Mouse (Mus musculus) E14TG2a.4 (cell line): ENCODE measurements around the gene Galnt10.
A peak's percentile ranks its signal among the peaks of the same experiment; 100 is the strongest.

ENCODE experiments used
- H3K27me3 ChIP-seq: 2 replicates; pipeline ENCODE4 v1.6.1; 2014; ENCODE audit warnings: low read length, control low read depth; ENCODE audit not compliant: insufficient read depth
- H3K36me3 ChIP-seq: 2 replicates; pipeline ENCODE4 v1.6.1; 2014; ENCODE audit warnings: low read length, control low read depth; ENCODE audit not compliant: insufficient read depth
- H3K4me1 ChIP-seq: replicated peaks from 2 replicates; pipeline ENCODE4 v1.6.1; 2014; ENCODE audit warnings: low read depth, low read length, control low read depth
- H3K4me3 ChIP-seq: replicated peaks from 2 replicates; pipeline ENCODE4 v1.5.1; 2014; ENCODE audit warnings: mild to moderate bottlenecking, low read length
- H3K9me3 ChIP-seq: 2 replicates; pipeline ENCODE4 v1.6.1; 2014; ENCODE audit warnings: low read length, control low read depth
- CTCF ChIP-seq: conservative IDR thresholded peaks from 2 replicates; pipeline ENCODE4 v1.5.1; 2014; ENCODE audit warnings: low read length
- NANOG ChIP-seq: IDR thresholded peaks from 2 replicates; pipeline ENCODE4 v1.6.1; 2014; ENCODE audit warnings: borderline replicate concordance, low read length, mixed read lengths
- POU5F1 ChIP-seq: IDR thresholded peaks from 2 replicates; pipeline ENCODE4 v1.6.1; 2014; ENCODE audit warnings: low read length, borderline replicate concordance

Gene Galnt10

GRCm38 (mm10) chr11:57724791-57725463 lies 79.7 kb downstream of the Galnt10 start:
- H3K27me3 ChIP-seq = no peaks in the 10 kb centered on the region
- peaks cover 56% of the 10 kb centered on the region for H3K4me1 ChIP-seq
- H3K9me3 ChIP-seq = no peaks in the 10 kb centered on the region
- no peak overlapping the region for H3K4me3 ChIP-seq
- TF ChIP-seq CTCF (peak; percentile 53; the same call in 1 of the 2 replicates), NANOG (no peak), POU5F1 (no peak)
- H3K36me3 ChIP-seq = no peaks in the 10 kb centered on the region; the same call in 1 of the 2 replicates

GRCm38 (mm10) chr11:57725926-57726325 lies 80.7 kb downstream of the Galnt10 start:
- no peaks in the 10 kb centered on the region; the same call in 1 of the 2 replicates for H3K36me3 ChIP-seq
- TF ChIP-seq POU5F1 (no peak), CTCF (no peak), NANOG (no peak)
- H3K4me3 ChIP-seq = no peak overlapping the region
- peaks cover 47% of the 10 kb centered on the region for H3K4me1 ChIP-seq
- no peaks in the 10 kb centered on the region for H3K27me3 ChIP-seq
- H3K9me3 ChIP-seq = no peaks in the 10 kb centered on the region

- Histone ChIP-seq H3K27me3 (no peaks in the 10 kb centered on the region), H3K36me3 (no peaks in the 10 kb centered on the region; the same call in 1 of the 2 replicates), H3K9me3 (no peaks in the 10 kb centered on the region), H3K4me1 (peaks cover 34% of the 10 kb centered on the region), H3K4me3 (no peak overlapping the region)
- TF ChIP-seq CTCF (no peak), POU5F1 (no peak), NANOG (no peak)
Measured at GRCm38 (mm10) chr11:57727303-57727969, 82.2 kb downstream of the Galnt10 start.

GRCm38 (mm10) chr11:57732410-57733281 lies 87.4 kb downstream of the Galnt10 start:
- peaks cover 17% of the 10 kb centered on the region for H3K9me3 ChIP-seq
- no peak overlapping the region for H3K4me3 ChIP-seq
- TF ChIP-seq POU5F1 (no peak), NANOG (no peak), CTCF (no peak)
- no peaks in the 10 kb centered on the region; the same call in 1 of the 2 replicates for H3K36me3 ChIP-seq
- peaks cover 4% of the 10 kb centered on the region for H3K4me1 ChIP-seq
- H3K27me3 ChIP-seq = no peaks in the 10 kb centered on the region

GRCm38 (mm10) chr11:57747294-57748080 lies 102.2 kb downstream of the Galnt10 start:
- H3K4me3 ChIP-seq = no peak overlapping the region
- peaks cover 23% of the 10 kb centered on the region for H3K4me1 ChIP-seq
- no peaks in the 10 kb centered on the region for H3K27me3 ChIP-seq
- H3K9me3 ChIP-seq = no peaks in the 10 kb centered on the region
- H3K36me3 ChIP-seq = no peaks in the 10 kb centered on the region
- TF ChIP-seq NANOG (no peak), POU5F1 (no peak), CTCF (peak; percentile 97)

- Histone ChIP-seq H3K9me3 (no peaks in the 10 kb centered on the region), H3K36me3 (no peaks in the 10 kb centered on the region), H3K27me3 (no peaks in the 10 kb centered on the region), H3K4me3 (no peak overlapping the region), H3K4me1 (peaks cover 12% of the 10 kb centered on the region)
- no peak for TF ChIP-seq POU5F1
- TF ChIP-seq CTCF = no peak
Measured at GRCm38 (mm10) chr11:57753538-57754203, 108.4 kb downstream of the Galnt10 start.

GRCm38 (mm10) chr11:57758621-57759020 lies 113.4 kb downstream of the Galnt10 start:
- Histone ChIP-seq H3K9me3 (no peaks in the 10 kb centered on the region), H3K4me1 (peaks cover 7% of the 10 kb centered on the region), H3K27me3 (no peaks in the 10 kb centered on the region), H3K4me3 (no peak overlapping the region), H3K36me3 (no peaks in the 10 kb centered on the region)
- no peak for TF ChIP-seq CTCF
- TF ChIP-seq POU5F1 = no peak
- TF ChIP-seq NANOG = no peak
